Mouse (Mus musculus): ENCODE results near the gene Ugdh. TPM values are rescaled to one million over a fixed set of nuclear protein-coding genes. Genes with fewer than 3 reads are reported as not detected.
A peak's percentile ranks its signal among the peaks of the same experiment; 100 is the strongest.

Gene Ugdh
- 6.9 and 15.8 TPM in 2 replicates for total RNA-seq (2012; rRNA removed)

GRCm38 (mm10) chr5:65435806-65436561, at the start of gene Ugdh:
Ugdh (minus strand) TSS chr5:65435949.
- no peaks in the 10 kb centered on the region for H3K36me3 ChIP-seq (ENCODE audit: control insufficient read depth, insufficient read depth, low read length, poor library complexity, severe bottlenecking)
- H3K9me3 ChIP-seq (ENCODE audit: control insufficient read depth, insufficient read depth, low read depth, low read length) = no peaks in the 10 kb centered on the region
- in situ Hi-C loops (cut with MboI; ENCODE audit: low sequenced_read_pairs in 2 of 2, unreplicated experiment in 2 of 2) = no loop called here
- peak; percentile 98 for DNase-seq (ENCODE audit: low read depth, low spot score)
- peak within 1 kb of the TSS; percentile 73 to 81 for H3K4me3 ChIP-seq (ENCODE audit: insufficient read depth in 1 of 2, low read depth in 1 of 2, low read length in 2 of 2, poor library complexity in 1 of 2, severe bottlenecking in 1 of 2)
- H3K4me1 ChIP-seq (ENCODE audit: control insufficient read depth in 2 of 2, insufficient read depth in 2 of 2, low read length in 2 of 2, poor library complexity in 1 of 2) = peaks cover 0 to 5% of the 10 kb centered on the region in 2 experiments; a peak in 2 of 4 replicates
- no peak within 1 kb of the TSS for H3K27ac ChIP-seq (ENCODE audit: insufficient read depth, low read depth, low read length, poor library complexity, severe bottlenecking)
- peak within 1 kb of the TSS; percentile 69 for H3K9ac ChIP-seq (ENCODE audit: insufficient read depth, low read depth, low read length, poor library complexity, severe bottlenecking)
- TF ChIP-seq ZNF384 (IDR thresholded peaks at IDR 0.05; ENCODE audit: low read depth, low read length) = no peak
- no peak for TF ChIP-seq MAFK (IDR thresholded peaks at IDR 0.05; ENCODE audit: insufficient read depth, low read depth, low read length)
- TF ChIP-seq CHD2 (IDR thresholded peaks at IDR 0.05; ENCODE audit: low read depth, low read length) = no peak
- TF ChIP-seq HCFC1 (IDR thresholded peaks at IDR 0.05; ENCODE audit: borderline replicate concordance, insufficient read depth, low read length) = no peak
- TF ChIP-seq ZC3H11A (IDR thresholded peaks at IDR 0.05; ENCODE audit: borderline replicate concordance, low read depth, low read length) = no peak

- H3K9me3 ChIP-seq (ENCODE audit: control insufficient read depth, insufficient read depth, low read depth, low read length) = no peaks in the 10 kb centered on the region
- H3K36me3 ChIP-seq (ENCODE audit: control insufficient read depth, insufficient read depth, low read length, poor library complexity, severe bottlenecking) = no peaks in the 10 kb centered on the region; the same call in 1 of the 2 replicates
- no peak overlapping the region for H3K27ac ChIP-seq (ENCODE audit: insufficient read depth, low read depth, low read length, poor library complexity, severe bottlenecking)
- in situ Hi-C loops (cut with MboI; ENCODE audit: low sequenced_read_pairs in 2 of 2, unreplicated experiment in 2 of 2) = no loop called here
- peaks cover 2 to 3% of the 10 kb centered on the region in 2 experiments; a peak in 3 of 4 replicates for H3K4me1 ChIP-seq (ENCODE audit: control insufficient read depth in 2 of 2, insufficient read depth in 2 of 2, low read length in 2 of 2, poor library complexity in 1 of 2)
- no peak for DNase-seq (ENCODE audit: low read depth, low spot score)
- H3K4me3 ChIP-seq (ENCODE audit: insufficient read depth in 1 of 2, low read depth in 1 of 2, low read length in 2 of 2, poor library complexity in 1 of 2, severe bottlenecking in 1 of 2) = no peak overlapping the region
- TF ChIP-seq HCFC1 (IDR thresholded peaks at IDR 0.05; ENCODE audit: borderline replicate concordance, insufficient read depth, low read length) (no peak), CHD2 (IDR thresholded peaks at IDR 0.05; ENCODE audit: low read depth, low read length) (no peak), MAFK (IDR thresholded peaks at IDR 0.05; ENCODE audit: insufficient read depth, low read depth, low read length) (no peak), ZNF384 (IDR thresholded peaks at IDR 0.05; ENCODE audit: low read depth, low read length) (no peak), ZC3H11A (IDR thresholded peaks at IDR 0.05; ENCODE audit: borderline replicate concordance, low read depth, low read length) (no peak)
- H3K9ac ChIP-seq (ENCODE audit: insufficient read depth, low read depth, low read length, poor library complexity, severe bottlenecking) = no peak overlapping the region
Measured at GRCm38 (mm10) chr5:65482996-65483395, 47.2 kb upstream of the Ugdh start.

DNA sequence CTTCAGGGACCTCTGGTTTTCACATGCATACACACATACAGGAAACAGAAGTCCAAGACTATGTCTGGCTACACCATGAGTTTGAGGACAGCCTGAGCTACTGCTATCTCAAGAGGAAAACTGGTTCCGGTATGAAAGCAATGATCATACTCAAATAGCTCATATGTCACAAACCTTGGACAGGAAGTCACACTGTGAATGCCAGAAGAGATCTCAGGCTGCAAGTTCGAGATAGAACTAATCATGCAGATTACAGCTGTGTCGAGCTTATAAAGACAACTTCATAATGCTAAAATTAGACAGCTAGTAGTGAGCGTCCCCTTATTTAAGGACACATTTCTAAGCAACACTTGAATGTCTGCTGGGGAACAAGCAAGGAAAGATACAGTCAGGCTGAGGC, 44.8 kb upstream of the Ugdh start:
- H3K36me3 ChIP-seq (ENCODE audit: control insufficient read depth, insufficient read depth, low read length, poor library complexity, severe bottlenecking) = no peaks in the 10 kb centered on the region; the same call in 1 of the 2 replicates

GRCm38 (mm10) chr5:65479681-65480445, 44.1 kb upstream of the Ugdh start:
- H3K4me1 ChIP-seq (ENCODE audit: control insufficient read depth in 2 of 2, insufficient read depth in 2 of 2, low read length in 2 of 2, poor library complexity in 1 of 2) = no peaks in the 10 kb centered on the region; a peak in 1 of 4 replicates
- DNase-seq (ENCODE audit: low read depth, low spot score) = no peak
- H3K9ac ChIP-seq (ENCODE audit: insufficient read depth, low read depth, low read length, poor library complexity, severe bottlenecking) = no peak overlapping the region
- no peaks in the 10 kb centered on the region for H3K9me3 ChIP-seq (ENCODE audit: control insufficient read depth, insufficient read depth, low read depth, low read length)
- H3K27ac ChIP-seq (ENCODE audit: insufficient read depth, low read depth, low read length, poor library complexity, severe bottlenecking) = no peak overlapping the region
- H3K4me3 ChIP-seq (ENCODE audit: insufficient read depth in 1 of 2, low read depth in 1 of 2, low read length in 2 of 2, poor library complexity in 1 of 2, severe bottlenecking in 1 of 2) = no peak overlapping the region
- no peaks in the 10 kb centered on the region; the same call in 1 of the 2 replicates for H3K36me3 ChIP-seq (ENCODE audit: control insufficient read depth, insufficient read depth, low read length, poor library complexity, severe bottlenecking)
- TF ChIP-seq CHD2 (IDR thresholded peaks at IDR 0.05; ENCODE audit: low read depth, low read length) (no peak), MAFK (IDR thresholded peaks at IDR 0.05; ENCODE audit: insufficient read depth, low read depth, low read length) (no peak), ZNF384 (IDR thresholded peaks at IDR 0.05; ENCODE audit: low read depth, low read length) (no peak), ZC3H11A (IDR thresholded peaks at IDR 0.05; ENCODE audit: borderline replicate concordance, low read depth, low read length) (no peak), HCFC1 (IDR thresholded peaks at IDR 0.05; ENCODE audit: borderline replicate concordance, insufficient read depth, low read length) (no peak)
- in situ Hi-C loops (cut with MboI; ENCODE audit: low sequenced_read_pairs in 2 of 2, unreplicated experiment in 2 of 2) = no loop called here

More for the DNA sequence above, 44.8 kb upstream of the Ugdh start:
- Histone ChIP-seq H3K9ac (ENCODE audit: insufficient read depth, low read depth, low read length, poor library complexity, severe bottlenecking) (no peak overlapping the region), H3K4me3 (ENCODE audit: insufficient read depth in 1 of 2, low read depth in 1 of 2, low read length in 2 of 2, poor library complexity in 1 of 2, severe bottlenecking in 1 of 2) (no peak overlapping the region), H3K27ac (ENCODE audit: insufficient read depth, low read depth, low read length, poor library complexity, severe bottlenecking) (no peak overlapping the region), H3K9me3 (ENCODE audit: control insufficient read depth, insufficient read depth, low read depth, low read length) (no peaks in the 10 kb centered on the region), H3K4me1 (ENCODE audit: control insufficient read depth in 2 of 2, insufficient read depth in 2 of 2, low read length in 2 of 2, poor library complexity in 1 of 2) (no peaks in the 10 kb centered on the region; a peak in 2 of 4 replicates)
- TF ChIP-seq ZC3H11A (IDR thresholded peaks at IDR 0.05; ENCODE audit: borderline replicate concordance, low read depth, low read length) (no peak), HCFC1 (IDR thresholded peaks at IDR 0.05; ENCODE audit: borderline replicate concordance, insufficient read depth, low read length) (no peak), ZNF384 (IDR thresholded peaks at IDR 0.05; ENCODE audit: low read depth, low read length) (no peak), MAFK (IDR thresholded peaks at IDR 0.05; ENCODE audit: insufficient read depth, low read depth, low read length) (no peak), CHD2 (IDR thresholded peaks at IDR 0.05; ENCODE audit: low read depth, low read length) (no peak)
- DNase-seq (ENCODE audit: low read depth, low spot score) = no peak
- in situ Hi-C loops (cut with MboI; ENCODE audit: low sequenced_read_pairs in 2 of 2, unreplicated experiment in 2 of 2) = no loop called here

Measured in ES-E14 (cell line).